Mouse (Mus musculus) CH12.LX (cell line): ENCODE data around the gene Ntm. TPM values are rescaled to one million over a fixed set of nuclear protein-coding genes. Genes with fewer than 3 reads are reported as not detected.

Experiments used
- DNase-seq: peaks from one replicate; pipeline ENCODE4 v3.0.0-alpha.2; 2013; ENCODE audit errors: extremely low read depth
- H3K27ac ChIP-seq: 2 replicates; pipeline ENCODE4 v1.5.1; 2012; ENCODE audit warnings: low read depth, mild to moderate bottlenecking, control low read depth, moderate library complexity; ENCODE audit not compliant: insufficient read depth
- H3K27me3 ChIP-seq: replicated peaks from 2 replicates; pipeline ENCODE3; 2012; ENCODE audit warnings: inconsistent platforms
- H3K36me3 ChIP-seq, 2 experiments: replicated peaks in 1 of 2; 2 replicates each; pipeline versions ENCODE3 to v1.6.1; 2012; ENCODE audit warnings: inconsistent platforms in 1 of 2, low read length in 1 of 2, mild to moderate bottlenecking in 1 of 2, mixed read lengths in 1 of 2, moderate library complexity in 1 of 2; ENCODE audit not compliant: control insufficient read depth in 1 of 2, insufficient read depth in 1 of 2
- H3K4me1 ChIP-seq, 2 experiments: 2 replicates each; pipeline ENCODE4 v1.6.1; 2012; ENCODE audit warnings: inconsistent platforms in 1 of 2, moderate library complexity in 1 of 2; ENCODE audit not compliant: insufficient read depth in 2 of 2, control insufficient read depth in 1 of 2
- H3K4me2 ChIP-seq: 2 replicates; pipeline ENCODE4 v1.6.1; 2012; ENCODE audit warnings: low read depth, mild to moderate bottlenecking, control low read depth; ENCODE audit not compliant: poor library complexity, insufficient read depth, severe bottlenecking
- H3K4me3 ChIP-seq, 3 experiments: fragments of 150-350 bp in 1 of 3; sonication (generic) in 1 of 3; replicated peaks in 1 of 3; 2 replicates each; pipeline versions ENCODE3 to v1.5.1; 2011 to 2012; ENCODE audit warnings: low read depth in 2 of 3, low read length in 2 of 3, mild to moderate bottlenecking in 2 of 3, moderate library complexity in 2 of 3, control low read depth in 1 of 3, improper control_type of control experiment in 1 of 3, inconsistent platforms in 1 of 3, mixed read lengths in 1 of 3; ENCODE audit not compliant: poor library complexity in 1 of 3
- H3K79me2 ChIP-seq: replicated peaks from 2 replicates; pipeline ENCODE4 v1.6.1; 2012; ENCODE audit warnings: mild to moderate bottlenecking, moderate library complexity; ENCODE audit not compliant: control insufficient read depth, poor library complexity, insufficient read depth, severe bottlenecking; ENCODE audit errors: extremely low read depth
- H3K9ac ChIP-seq: 2 replicates; pipeline ENCODE4 v1.6.1; 2012; ENCODE audit warnings: low read depth, mild to moderate bottlenecking, control low read depth, moderate library complexity; ENCODE audit not compliant: insufficient read depth
- H3K9me3 ChIP-seq: replicated peaks from 2 replicates; pipeline ENCODE3; 2012; ENCODE audit warnings: low read length, inconsistent platforms, mixed read lengths
- BHLHE40 ChIP-seq: IDR thresholded peaks from 2 replicates; pipeline ENCODE4 v1.6.1; 2011; ENCODE audit warnings: mild to moderate bottlenecking, low read depth, low read length, improper control_type of control experiment
- CHD2 ChIP-seq: IDR thresholded peaks from 2 replicates; pipeline ENCODE4 v1.6.1; 2011; ENCODE audit warnings: low read length, improper control_type of control experiment
- CTCF ChIP-seq, 2 experiments: IDR thresholded peaks in 1 of 2; conservative IDR thresholded peaks in 1 of 2; 2 replicates each; pipeline ENCODE4 v1.5.1; 2011 to 2012; ENCODE audit warnings: low read depth in 2 of 2, low read length in 2 of 2, improper control_type of control experiment in 1 of 2, inconsistent platforms in 1 of 2, mild to moderate bottlenecking in 1 of 2, moderate library complexity in 1 of 2
- IRF4 ChIP-seq: IDR thresholded peaks from 2 replicates; pipeline ENCODE4 v1.6.1; 2014; ENCODE audit warnings: low read depth, mild to moderate bottlenecking, inconsistent platforms, low read length, improper control_type of control experiment
- JUN ChIP-seq: IDR thresholded peaks from 2 replicates; pipeline ENCODE4 v1.6.1; 2011; ENCODE audit warnings: low read depth, mild to moderate bottlenecking, low read length, improper control_type of control experiment, moderate library complexity; ENCODE audit not compliant: insufficient read depth
- JUND ChIP-seq: conservative IDR thresholded peaks from 2 replicates; pipeline ENCODE4 v1.6.1; 2011; ENCODE audit warnings: low read depth, low read length, improper control_type of control experiment
- MAFK ChIP-seq: IDR thresholded peaks from 2 replicates; pipeline ENCODE4 v1.6.1; 2011; ENCODE audit warnings: low read length, improper control_type of control experiment; ENCODE audit not compliant: insufficient replicate concordance
- MAZ ChIP-seq: IDR thresholded peaks from 2 replicates; pipeline ENCODE4 v1.6.1; 2012; ENCODE audit warnings: low read depth, mild to moderate bottlenecking, inconsistent platforms, low read length, improper control_type of control experiment, moderate library complexity
- MXI1 ChIP-seq: IDR thresholded peaks from 2 replicates; pipeline ENCODE4 v1.6.1; 2011; ENCODE audit warnings: mild to moderate bottlenecking, low read depth, low read length, improper control_type of control experiment
- POLR2A ChIP-seq: IDR thresholded peaks from 2 replicates; pipeline ENCODE4 v1.6.1; 2011; ENCODE audit warnings: low read depth, mild to moderate bottlenecking, improper control_type of control experiment, low read length
- SMC3 ChIP-seq: IDR thresholded peaks from 2 replicates; pipeline ENCODE4 v1.6.1; 2011; ENCODE audit warnings: low read depth, low read length, improper control_type of control experiment
- TCF12 ChIP-seq: IDR thresholded peaks from 2 replicates; pipeline ENCODE4 v1.6.1; 2014; ENCODE audit warnings: low read depth, mild to moderate bottlenecking, inconsistent platforms, low read length, improper control_type of control experiment
- ZC3H11A ChIP-seq: IDR thresholded peaks from 2 replicates; pipeline ENCODE4 v1.6.1; 2012; ENCODE audit warnings: low read depth, mild to moderate bottlenecking, inconsistent platforms, low read length, improper control_type of control experiment
- ZMIZ1 ChIP-seq: IDR thresholded peaks from 2 replicates; pipeline ENCODE4 v1.6.1; 2012; ENCODE audit warnings: low read depth, mild to moderate bottlenecking, inconsistent platforms, low read length, improper control_type of control experiment
- dilution Hi-C: fragments of 300-500 bp; cut with MboI; formaldehyde crosslinking; loops from 2 replicates; pipeline ENCODE4 v1.14.3; 2020; ENCODE audit warnings: low sequenced_read_pairs; ENCODE audit not compliant: extremely low pct_unique_long_range_greater_than_20kb, extremely low pct_ligation_motif_present
- in situ Hi-C: fragments of 300-500 bp; cut with MboI; formaldehyde crosslinking; loops from 3 replicates; pipeline ENCODE4 v1.14.3; 2019; ENCODE audit warnings: low sequenced_read_pairs, low pct_ligation_motif_present, low pct_unique_long_range_greater_than_20kb, mixed read lengths
- polyA plus RNA-seq: library from polyadenylated mRNA; unstranded; fragments of >175 nt; gene quantifications from 2 replicates; pipeline ENCODE4 v1.2.1, GENCODE M21; 2012; ENCODE audit warnings: low read depth; ENCODE audit not compliant: insufficient read length
- total RNA-seq, 2 experiments: library from RNA; depleted of rRNA; stranded (reverse); fragments of 300-350 nt in 1 of 2; fragments of >200 nt in 1 of 2; gene quantifications; 2 replicates each; pipeline ENCODE4 v1.2.3; 2012 to 2014

Ntm gene
- total and polyA plus RNA-seq, 3 experiments, result not detected

DNA sequence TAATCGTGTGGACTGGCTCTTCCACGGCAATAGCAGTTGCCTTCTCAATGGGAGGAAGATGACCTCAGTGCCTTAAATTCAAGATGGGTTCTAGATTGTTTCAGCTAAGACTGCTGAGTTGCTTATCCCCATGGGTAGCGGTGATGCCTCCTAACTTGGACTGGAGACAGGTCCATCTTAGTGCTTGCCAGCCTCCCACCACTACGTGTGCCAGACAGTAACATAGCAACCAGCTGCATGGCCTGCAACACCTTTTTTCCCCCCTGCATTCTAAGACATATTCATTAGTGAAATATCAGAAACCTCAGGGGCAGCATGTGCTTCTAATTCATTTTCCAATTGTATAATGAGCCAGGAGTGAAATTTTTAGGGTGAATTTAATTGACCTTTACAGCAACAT lies 498.2 kb downstream of the Ntm start:
- H3K79me2 ChIP-seq, result no peaks in the 10 kb centered on the region
- no peaks in the 10 kb centered on the region for H3K27me3 ChIP-seq
- H3K9me3 ChIP-seq, result peaks cover 76% of the 10 kb centered on the region
- no peaks in the 10 kb centered on the region for H3K4me1 ChIP-seq
- no peak overlapping the region for H3K4me3 ChIP-seq
- H3K27ac ChIP-seq, result no peak overlapping the region
- no peak for DNase-seq
- dilution Hi-C loops (no loop called here), in situ Hi-C loops (no loop called here)
- H3K4me2 ChIP-seq, result no peak overlapping the region
- no peak overlapping the region for H3K9ac ChIP-seq
- TF ChIP-seq CTCF (conservative IDR thresholded peaks at IDR 0.05 in 1 of 2, IDR thresholded peaks at IDR 0.05 in 1 of 2; ENCODE audit: low read depth in 2 of 2, low read length in 2 of 2) (no peak), BHLHE40 (no peak), JUND (no peak), TCF12 (no peak), MXI1 (no peak), ZC3H11A (no peak), IRF4 (no peak), CHD2 (no peak), POLR2A (no peak), JUN (no peak), SMC3 (no peak), MAZ (no peak)
- no peaks in the 10 kb centered on the region for H3K36me3 ChIP-seq

DNA sequence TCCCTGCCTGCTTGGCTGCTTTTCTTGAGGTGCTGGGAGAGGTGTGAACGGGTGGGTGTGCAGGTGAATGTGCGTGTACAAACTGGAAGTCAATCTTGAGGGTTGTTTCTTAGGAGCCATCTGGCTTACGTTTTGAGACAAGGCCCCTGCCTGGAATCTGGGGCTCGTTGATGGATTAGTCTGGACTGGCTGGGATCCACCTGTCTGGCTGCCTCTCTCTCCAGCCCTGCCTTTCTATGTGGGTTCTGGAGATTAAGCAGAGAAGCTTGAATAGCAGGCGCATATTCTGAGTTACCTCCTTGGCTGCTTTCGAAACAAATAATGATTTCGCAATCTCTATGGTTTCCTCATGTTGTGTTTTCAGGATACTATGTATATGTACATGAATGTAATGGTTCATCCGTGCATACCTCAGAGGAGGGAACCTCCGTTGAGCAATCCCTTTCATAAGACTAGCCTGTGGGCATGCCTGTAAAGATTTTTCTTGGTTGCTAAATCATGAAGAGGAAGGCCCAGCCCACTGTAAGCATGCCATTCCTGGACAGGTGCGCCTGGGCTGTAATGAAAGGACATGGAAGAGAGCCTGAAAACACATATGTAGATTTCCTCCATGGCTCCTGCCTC lies 499.9 kb downstream of the Ntm start:
- DNase-seq, result no peak
- TF ChIP-seq MAFK (no peak), SMC3 (no peak), ZMIZ1 (no peak), CTCF (conservative IDR thresholded peaks at IDR 0.05 in 1 of 2, IDR thresholded peaks at IDR 0.05 in 1 of 2; ENCODE audit: low read depth in 2 of 2, low read length in 2 of 2) (no peak)
- Histone ChIP-seq H3K9me3 (peaks cover 77% of the 10 kb centered on the region), H3K27ac (no peak overlapping the region), H3K79me2 (no peaks in the 10 kb centered on the region), H3K4me2 (no peak overlapping the region), H3K4me1 (no peaks in the 10 kb centered on the region), H3K27me3 (no peaks in the 10 kb centered on the region), H3K9ac (no peak overlapping the region), H3K36me3 (no peaks in the 10 kb centered on the region), H3K4me3 (no peak overlapping the region)
- in situ Hi-C loops, result no loop called here
- dilution Hi-C loops, result no loop called here
